8 mouse cellular contexts compared by ENCODE assay signal in the genomic region with DNA sequence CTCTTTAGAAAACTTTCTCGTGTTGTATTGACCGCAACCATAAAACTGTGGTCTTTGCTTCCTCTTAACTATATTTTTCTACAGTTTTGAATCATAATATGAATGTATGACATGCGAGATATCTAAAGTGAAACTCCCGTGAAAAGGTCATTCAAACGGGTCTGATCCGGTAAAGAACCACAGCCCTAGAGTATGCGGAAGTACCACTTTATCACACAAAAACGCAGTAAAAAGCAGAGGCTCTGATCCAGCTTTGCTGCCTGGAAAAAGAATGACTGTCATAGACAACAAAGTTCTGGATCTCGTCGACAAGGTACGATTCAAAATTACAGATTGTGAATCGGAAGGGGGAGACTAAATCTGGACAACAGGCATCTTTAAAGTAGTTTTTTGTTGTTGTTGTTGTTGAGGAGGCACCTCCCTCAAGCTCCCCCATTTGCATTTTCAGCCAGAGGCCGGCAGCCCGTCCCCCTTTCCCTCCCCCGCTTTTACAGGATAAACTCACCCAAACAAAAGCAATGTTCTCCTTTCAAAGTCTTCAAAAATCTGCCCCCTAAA. TPM values are rescaled to one million over a fixed set of nuclear protein-coding genes. Genes with fewer than 3 reads are reported as not detected.
DNase-seq lines count a peak whose midpoint lies in the region; ATAC-seq lines count a peak whose summit lies in the region.

No protein-coding gene starts in this region.

- peak; percentile 58 for ATAC-seq in CD4-positive, CD25-positive, alpha-beta regulatory T cell, adult 4 months
- peak; percentile 71; the same call in 1 of the 2 replicates for ATAC-seq in kidney, embryonic 16.5 days (ENCODE audit: low FRiP score, low TSS enrichment)
- peak; percentile 72 for ATAC-seq in megakaryocyte, adult 5-6 weeks (ENCODE audit: poor library complexity, severe bottlenecking)

- no peaks in the 10 kb centered on the region for H3K36me3 ChIP-seq in heart, embryonic 10.5 days
- no peaks in the 10 kb centered on the region for H3K36me3 ChIP-seq in kidney, embryonic 16.5 days (ENCODE audit: insufficient read depth, low read length)

- H3K27ac ChIP-seq in brown adipose tissue, adult 24 weeks (replicated peaks; ENCODE audit: low read depth, low read length) = peak overlapping the region; percentile 89
- H3K27ac ChIP-seq in heart, embryonic 10.5 days = peak overlapping the region; percentile 64; the same call in 1 of the 2 replicates
- 0 out of 2 replicates have a peak overlapping the region, but pooled peaks have one; percentile 14 for H3K27ac ChIP-seq in kidney, embryonic 16.5 days (ENCODE audit: low read length)

- 10% methylated on average over 15 of the region's 15 CpGs for WGBS in heart, embryonic 10.5 days
- WGBS in kidney, embryonic 16.5 days = 12% methylated on average over 15 of the region's 15 CpGs

- peak overlapping the region; percentile 38 for H3K9ac ChIP-seq in kidney, embryonic 16.5 days (replicated peaks; ENCODE audit: low read length)

- H3K4me1 ChIP-seq in brown adipose tissue, adult 24 weeks (ENCODE audit: control insufficient read depth, insufficient read depth, insufficient read length, low read length) = no peaks in the 10 kb centered on the region
- no peaks in the 10 kb centered on the region for H3K4me1 ChIP-seq in heart, embryonic 10.5 days
- H3K4me1 ChIP-seq in kidney, embryonic 16.5 days (ENCODE audit: insufficient read depth, low read length) = no peaks in the 10 kb centered on the region

- no peaks in the 10 kb centered on the region for H3K9me3 ChIP-seq in heart, embryonic 10.5 days
- no peaks in the 10 kb centered on the region for H3K9me3 ChIP-seq in kidney, embryonic 16.5 days (ENCODE audit: low read length)

- peak overlapping the region; percentile 74 for H3K4me3 ChIP-seq in brown adipose tissue, adult 24 weeks (ENCODE audit: insufficient read depth, low read depth, low read length)
- H3K4me3 ChIP-seq in heart, embryonic 10.5 days = peak overlapping the region; percentile 55
- peak overlapping the region; percentile 51 for H3K4me3 ChIP-seq in kidney, embryonic 16.5 days (ENCODE audit: low read length)

- peak overlapping the region; percentile 56 for H3K4me2 ChIP-seq in kidney, embryonic 16.5 days (replicated peaks; ENCODE audit: low read depth, low read length)

- H3K27me3 ChIP-seq in heart, embryonic 10.5 days (ENCODE audit: insufficient read depth, poor library complexity, severe bottlenecking) = no peaks in the 10 kb centered on the region
- H3K27me3 ChIP-seq in kidney, embryonic 16.5 days (ENCODE audit: insufficient read depth, low read length) = no peaks in the 10 kb centered on the region

- peak; percentile 75 for DNase-seq in heart, embryonic 10.5 days (ENCODE audit: low spot score)
- DNase-seq in thymus, postnatal 25 days = peak; percentile 43
- DNase-seq in layer of hippocampus, adult 18-20 months (ENCODE audit: low spot score in 2 of 2) = no peak
- no peak for DNase-seq in c-Kit-positive CD71-positive TER-119-positive erythroid progenitor cells, embryonic 14.5 days (ENCODE audit: low spot score)

RNA-seq across cellular contexts. Expression of a gene that starts 0.4 kb away (rescaled TPM):
- 100 to 1,000 TPM; 162 to 190 TPM for polyA plus RNA-seq in CD4-positive, CD25-positive, alpha-beta regulatory T cell, adult 4 months (2017; shearing (Covaris generic))
- polyA plus RNA-seq in brown adipose tissue, adult 24 weeks (2012; ENCODE audit: insufficient read depth, insufficient read length, missing spikeins) = 10.5 and 11.9 TPM in 2 replicates
- 4.8 and 6.9 TPM in 2 replicates for polyA plus RNA-seq in heart, embryonic 10.5 days (2016; fragmentation: Nextera tagmentation; extraction: Ambion mirVana)
- 6.1 TPM in 2 replicates for polyA plus RNA-seq in kidney, embryonic 16.5 days (2015; fragmentation: Nextera tagmentation; extraction: Ambion mirVana)
- total RNA-seq in megakaryocyte, adult 5-6 weeks (2015) = 130 and 137 TPM in 2 replicates
- total RNA-seq in megakaryocyte, adult 5-6 weeks (2017) = 147 and 166 TPM in 2 replicates
- total RNA-seq in layer of hippocampus, adult 18-20 months (2021) = 1 to 10 TPM; 2.8 to 3.2 TPM

RNA-seq across cellular contexts. Expression of a gene that starts 14.4 kb away (rescaled TPM):
- 1 to 10 TPM; 1.1 to 2.3 TPM for polyA plus RNA-seq in CD4-positive, CD25-positive, alpha-beta regulatory T cell, adult 4 months (2017; shearing (Covaris generic))
- polyA plus RNA-seq in brown adipose tissue, adult 24 weeks (2012; ENCODE audit: insufficient read depth, insufficient read length, missing spikeins) = not detected in 2 replicates
- 0.09 TPM in 1 of 2 replicates, not detected in the other for polyA plus RNA-seq in heart, embryonic 10.5 days (2016; fragmentation: Nextera tagmentation; extraction: Ambion mirVana)
- 0.27 TPM in 1 of 2 replicates, not detected in the other for polyA plus RNA-seq in kidney, embryonic 16.5 days (2015; fragmentation: Nextera tagmentation; extraction: Ambion mirVana)
- total RNA-seq in megakaryocyte, adult 5-6 weeks (2015) = not detected in 2 replicates
- total RNA-seq in megakaryocyte, adult 5-6 weeks (2017) = 0.98 TPM in 1 of 2 replicates, not detected in the other
- total RNA-seq in layer of hippocampus, adult 18-20 months (2021) = under 1 TPM in 1 of 2 experiments, not detected in 1; 0.27 TPM

RNA-seq across cellular contexts. Expression of a gene that starts 27.0 kb away (rescaled TPM):
- polyA plus RNA-seq in CD4-positive, CD25-positive, alpha-beta regulatory T cell, adult 4 months (2017; shearing (Covaris generic)) = 10 to 100 TPM; 36.0 to 41.6 TPM
- 0.58 and 0.67 TPM in 2 replicates for polyA plus RNA-seq in brown adipose tissue, adult 24 weeks (2012; ENCODE audit: insufficient read depth, insufficient read length, missing spikeins)
- 0.35 and 0.47 TPM in 2 replicates for polyA plus RNA-seq in heart, embryonic 10.5 days (2016; fragmentation: Nextera tagmentation; extraction: Ambion mirVana)
- 0.22 and 0.37 TPM in 2 replicates for polyA plus RNA-seq in kidney, embryonic 16.5 days (2015; fragmentation: Nextera tagmentation; extraction: Ambion mirVana)
- 12.2 and 13.9 TPM in 2 replicates for total RNA-seq in megakaryocyte, adult 5-6 weeks (2015)
- 12.9 and 13.9 TPM in 2 replicates for total RNA-seq in megakaryocyte, adult 5-6 weeks (2017)
- under 1 TPM; 0.42 to 0.63 TPM for total RNA-seq in layer of hippocampus, adult 18-20 months (2021)

RNA-seq across cellular contexts. Expression of a gene that starts 38.3 kb away (rescaled TPM):
- polyA plus RNA-seq in CD4-positive, CD25-positive, alpha-beta regulatory T cell, adult 4 months (2017; shearing (Covaris generic)) = 10 to 100 TPM; 20.6 to 26.7 TPM
- polyA plus RNA-seq in brown adipose tissue, adult 24 weeks (2012; ENCODE audit: insufficient read depth, insufficient read length, missing spikeins) = 4.4 and 5.6 TPM in 2 replicates
- polyA plus RNA-seq in heart, embryonic 10.5 days (2016; fragmentation: Nextera tagmentation; extraction: Ambion mirVana) = 1.2 and 1.6 TPM in 2 replicates
- 2.8 and 3.0 TPM in 2 replicates for polyA plus RNA-seq in kidney, embryonic 16.5 days (2015; fragmentation: Nextera tagmentation; extraction: Ambion mirVana)
- total RNA-seq in megakaryocyte, adult 5-6 weeks (2015) = 32.5 and 36.4 TPM in 2 replicates
- total RNA-seq in megakaryocyte, adult 5-6 weeks (2017) = 51.5 and 51.8 TPM in 2 replicates
- 1 to 10 TPM; 1.4 to 1.6 TPM for total RNA-seq in layer of hippocampus, adult 18-20 months (2021)

RNA-seq across cellular contexts. Expression of a gene that starts 54.8 kb away (rescaled TPM):
- polyA plus RNA-seq in CD4-positive, CD25-positive, alpha-beta regulatory T cell, adult 4 months (2017; shearing (Covaris generic)) = 1 to 10 TPM; 1.1 to 1.5 TPM
- not detected in 2 replicates for polyA plus RNA-seq in brown adipose tissue, adult 24 weeks (2012; ENCODE audit: insufficient read depth, insufficient read length, missing spikeins)
- polyA plus RNA-seq in heart, embryonic 10.5 days (2016; fragmentation: Nextera tagmentation; extraction: Ambion mirVana) = not detected in 2 replicates
- polyA plus RNA-seq in kidney, embryonic 16.5 days (2015; fragmentation: Nextera tagmentation; extraction: Ambion mirVana) = 0.09 and 0.12 TPM in 2 replicates
- 20.5 and 28.5 TPM in 2 replicates for total RNA-seq in megakaryocyte, adult 5-6 weeks (2015)
- total RNA-seq in megakaryocyte, adult 5-6 weeks (2017) = 18.2 and 23.0 TPM in 2 replicates
- total RNA-seq in layer of hippocampus, adult 18-20 months (2021) = not detected

Comparison
In these comparisons a context has a peak if more than half of its experiments do, and no peak if none do; other contexts are left out.
1. H3K27ac ChIP-seq: peak in every context shown above with its lines; median percentile 89 in brown adipose tissue, adult 24 weeks; 64 in heart, embryonic 10.5 days; 14 in kidney, embryonic 16.5 days.
2. DNase-seq: peak in heart, embryonic 10.5 days (single experiment) and thymus, postnatal 25 days (single experiment); none in layer of hippocampus, adult 18-20 months (0 of 2) and c-Kit-positive CD71-positive TER-119-positive erythroid progenitor cells, embryonic 14.5 days (single experiment).
3. RNA of a gene that starts 0.4 kb away (polyA plus RNA-seq): 162 to 190 TPM in CD4-positive, CD25-positive, alpha-beta regulatory T cell, adult 4 months; 10.5 to 11.9 TPM in brown adipose tissue, adult 24 weeks, 6.1 TPM in kidney, embryonic 16.5 days and 4.8 to 6.9 TPM in heart, embryonic 10.5 days; every median in the first group is over 10 times any median in the second.
4. RNA of a gene that starts 27.0 kb away (polyA plus RNA-seq): 36.0 to 41.6 TPM in CD4-positive, CD25-positive, alpha-beta regulatory T cell, adult 4 months; 0.58 to 0.67 TPM in brown adipose tissue, adult 24 weeks, 0.22 to 0.37 TPM in kidney, embryonic 16.5 days and 0.35 to 0.47 TPM in heart, embryonic 10.5 days; every median in the first group is over 10 times any median in the second.
5. Peak in every context shown above with its lines, with median percentiles within 50 percentile points of each other: ATAC-seq and H3K4me3 ChIP-seq.